Mouse (Mus musculus) midbrain, embryonic 14.5 days (tissue): ENCODE data around the gene Tex44. TPM values are rescaled to one million over a fixed set of nuclear protein-coding genes. Genes with fewer than 3 reads are reported as not detected.

ENCODE experiments used
- ATAC-seq: fragments of 200-750 bp; cut with Nextera tagmentation; 2 replicates; pipeline ENCODE4 v1.8.0; 2017; ENCODE audit warnings: moderate number of reproducible peaks, moderate library complexity; ENCODE audit not compliant: low FRiP score, low TSS enrichment
- DNase-seq: peaks from one replicate; pipeline ENCODE4 v3.0.0-alpha.2; 2015
- H3K27ac ChIP-seq: fragments of 300-500 bp; sonication (generic); replicated peaks from 2 replicates; pipeline ENCODE4 v1.5.1; 2014; ENCODE audit warnings: mild to moderate bottlenecking, low read depth, low read length, moderate library complexity
- H3K27me3 ChIP-seq: fragments of 300-500 bp; sonication (generic); 2 replicates; pipeline ENCODE4 v1.6.1; 2014; ENCODE audit warnings: low read length, control low read depth, mixed read lengths; ENCODE audit not compliant: control insufficient read depth, insufficient read depth
- H3K36me3 ChIP-seq: fragments of 300-500 bp; sonication (generic); 2 replicates; pipeline ENCODE4 v1.6.1; 2014; ENCODE audit warnings: low read length, control low read depth; ENCODE audit not compliant: control insufficient read depth, insufficient read depth
- H3K4me1 ChIP-seq: fragments of 300-500 bp; sonication (generic); 2 replicates; pipeline ENCODE4 v1.6.1; 2014; ENCODE audit warnings: mild to moderate bottlenecking, antibody characterized with exemption, low read length, control low read depth; ENCODE audit not compliant: control insufficient read depth, insufficient read depth
- H3K4me2 ChIP-seq: fragments of 300-500 bp; sonication (generic); 2 replicates; pipeline ENCODE4 v1.6.1; 2014; ENCODE audit warnings: mild to moderate bottlenecking, low read length, moderate library complexity
- H3K4me3 ChIP-seq: fragments of 300-500 bp; sonication (generic); replicated peaks from 2 replicates; pipeline ENCODE4 v1.5.1; 2014; ENCODE audit warnings: low read depth, low read length
- H3K9ac ChIP-seq: fragments of 300-500 bp; sonication (generic); replicated peaks from 2 replicates; pipeline ENCODE4 v1.6.1; 2014; ENCODE audit warnings: mild to moderate bottlenecking, low read length, moderate library complexity
- H3K9me3 ChIP-seq: fragments of 300-500 bp; sonication (generic); 2 replicates; pipeline ENCODE4 v1.6.1; 2016; ENCODE audit warnings: low read length, control low read depth, mixed read lengths; ENCODE audit not compliant: control insufficient read depth
- WGBS: fragments of 180-500 bp; shearing (Covaris S2); extraction: QIAGEN DNeasy Blood & Tissue Kit; methylation state at CpG from one replicate; pipeline ENCODE4 v1.1.7; 2014; 5-methylcytosine and 5-hydroxymethylcytosine counted together
- polyA plus RNA-seq: library from polyadenylated mRNA; unstranded; fragments of >200 nt; fragmentation: Nextera tagmentation; extraction: Ambion mirVana; gene quantifications from 2 replicates; pipeline ENCODE4 v1.2.1, GENCODE M21; 2014

Tex44 gene
- polyA plus RNA-seq, 1 experiment from 2014 or later, result not detected

GRCm38 (mm10) chr1:86395897-86396296, 30.2 kb upstream of the Tex44 start:
- 71% methylated on average over 7 of the region's 7 CpGs for WGBS

DNA sequence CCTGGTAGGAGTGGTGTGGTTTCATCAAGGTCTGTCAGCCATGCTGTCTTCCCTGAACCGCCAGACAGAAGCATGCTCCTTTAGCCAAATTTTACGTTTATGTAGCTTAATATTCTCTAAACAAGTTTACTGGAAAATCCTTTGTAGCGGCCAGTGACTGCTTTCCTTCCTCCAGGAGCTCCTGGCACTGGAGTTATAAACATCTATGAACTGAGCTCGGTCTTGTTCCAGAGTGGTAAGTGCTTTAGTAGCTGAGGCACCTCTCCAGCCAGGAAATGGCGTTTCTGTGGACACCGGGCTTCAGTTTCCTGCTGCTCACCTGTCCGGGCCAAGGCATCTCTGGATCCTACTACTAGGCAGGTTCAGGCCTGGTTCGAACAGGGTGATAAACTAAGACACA, 28.5 kb upstream of the Tex44 start:
- Histone ChIP-seq H3K27ac (no peak overlapping the region), H3K4me3 (no peak overlapping the region), H3K36me3 (no peaks in the 10 kb centered on the region), H3K4me1 (no peaks in the 10 kb centered on the region), H3K4me2 (no peak overlapping the region), H3K9ac (no peak overlapping the region), H3K9me3 (no peaks in the 10 kb centered on the region), H3K27me3 (no peaks in the 10 kb centered on the region)
- WGBS, result 88% methylated on average over 8 of the region's 8 CpGs
- ATAC-seq (no peak), DNase-seq (no peak)

More at GRCm38 (mm10) chr1:86395897-86396296, 30.2 kb upstream of the Tex44 start:
- DNase-seq, result no peak
- ATAC-seq, result no peak
- Histone ChIP-seq H3K4me3 (no peak overlapping the region), H3K9me3 (no peaks in the 10 kb centered on the region), H3K27ac (no peak overlapping the region), H3K4me1 (no peaks in the 10 kb centered on the region), H3K36me3 (no peaks in the 10 kb centered on the region), H3K27me3 (no peaks in the 10 kb centered on the region), H3K9ac (no peak overlapping the region), H3K4me2 (no peak overlapping the region)

DNA sequence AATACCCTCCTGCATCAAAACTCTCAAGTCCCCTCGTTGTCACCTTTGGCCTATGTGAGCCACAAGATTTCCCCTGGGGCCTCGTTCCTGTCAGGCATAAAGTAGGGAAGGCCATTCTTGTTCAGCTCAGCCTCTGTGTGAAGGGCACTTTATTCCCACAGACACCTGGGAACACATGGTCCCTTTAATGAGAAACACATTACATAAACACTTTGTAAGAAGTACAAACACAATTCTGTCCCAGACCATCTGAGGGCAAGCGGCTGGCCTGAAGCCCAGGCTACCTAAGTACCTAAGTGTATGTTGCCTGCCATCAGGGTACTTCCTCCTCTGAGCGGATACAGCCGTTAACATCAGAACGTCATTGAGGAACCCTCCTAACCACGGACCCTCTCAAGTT, 27.9 kb upstream of the Tex44 start:
- ATAC-seq, result no peak
- Histone ChIP-seq H3K4me1 (no peaks in the 10 kb centered on the region), H3K27me3 (no peaks in the 10 kb centered on the region), H3K9ac (no peak overlapping the region), H3K4me2 (no peak overlapping the region), H3K36me3 (no peaks in the 10 kb centered on the region), H3K9me3 (no peaks in the 10 kb centered on the region), H3K27ac (no peak overlapping the region), H3K4me3 (no peak overlapping the region)
- 77% methylated on average over 7 of the region's 7 CpGs for WGBS
- DNase-seq, result no peak

DNA sequence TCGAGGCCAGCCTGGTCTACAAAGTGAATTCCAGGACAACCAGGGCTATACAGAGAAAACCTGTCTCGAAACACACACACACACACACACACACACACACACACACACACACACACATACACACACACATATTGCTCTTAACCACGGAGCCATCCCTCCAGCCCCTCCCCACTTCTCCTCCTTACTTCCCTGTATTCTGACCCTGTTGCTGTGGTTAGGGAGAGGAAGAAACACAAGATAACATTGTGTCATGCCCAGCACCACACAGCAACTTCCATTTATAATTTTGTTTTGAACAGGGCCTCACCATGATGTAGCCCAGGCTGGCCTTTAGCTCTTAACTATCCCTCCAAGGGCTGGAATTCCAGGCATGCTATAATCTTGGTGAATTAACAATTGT, 26.8 kb upstream of the Tex44 start:
- no peaks in the 10 kb centered on the region for H3K9me3 ChIP-seq
- DNase-seq, result no peak
- H3K9ac ChIP-seq, result no peak overlapping the region
- no peaks in the 10 kb centered on the region for H3K27me3 ChIP-seq
- ATAC-seq, result no peak
- WGBS, result 87% methylated on average over 3 of the region's 3 CpGs
- no peaks in the 10 kb centered on the region for H3K4me1 ChIP-seq
- H3K4me3 ChIP-seq, result no peak overlapping the region
- no peaks in the 10 kb centered on the region for H3K36me3 ChIP-seq
- H3K4me2 ChIP-seq, result no peak overlapping the region
- H3K27ac ChIP-seq, result no peak overlapping the region

DNA sequence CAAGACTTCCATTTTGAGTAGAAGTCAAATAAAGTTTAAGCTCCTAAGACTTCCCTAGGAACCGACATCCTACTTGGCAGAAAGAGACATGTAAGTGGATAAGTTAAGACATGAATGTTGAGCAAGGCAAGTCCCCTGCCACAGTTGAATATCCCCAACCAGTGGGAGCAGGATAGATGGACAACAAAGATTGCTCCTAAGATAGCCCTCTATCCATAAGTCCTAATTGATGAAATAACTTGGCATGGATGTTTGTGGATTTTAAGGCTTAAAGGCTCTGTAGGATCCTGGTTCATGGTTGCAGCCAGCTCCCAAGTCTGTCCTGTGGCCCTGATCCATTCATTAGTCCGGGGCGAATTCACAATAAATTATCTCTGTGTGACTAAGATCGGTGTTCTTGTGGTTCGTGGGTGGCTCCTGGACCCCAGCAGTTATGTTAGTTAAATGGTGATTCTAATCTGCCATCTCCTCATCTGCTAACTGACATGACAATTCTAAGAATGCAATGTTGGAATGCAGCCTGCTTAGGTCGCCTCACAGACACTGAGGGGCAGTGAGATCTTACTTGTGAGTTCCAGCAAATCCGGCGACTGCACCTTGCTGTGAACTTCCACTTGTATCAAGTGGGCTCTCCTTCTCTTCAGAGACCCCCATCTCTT, 25.9 kb upstream of the Tex44 start:
- Histone ChIP-seq H3K27ac (no peak overlapping the region), H3K36me3 (no peaks in the 10 kb centered on the region), H3K9ac (no peak overlapping the region), H3K4me1 (no peaks in the 10 kb centered on the region), H3K4me3 (no peak overlapping the region), H3K27me3 (no peaks in the 10 kb centered on the region), H3K9me3 (no peaks in the 10 kb centered on the region), H3K4me2 (no peak overlapping the region)
- 82% methylated on average over 8 of the region's 8 CpGs for WGBS
- no peak for DNase-seq
- ATAC-seq, result no peak

- no peaks in the 10 kb centered on the region for H3K9me3 ChIP-seq
- no peaks in the 10 kb centered on the region for H3K4me1 ChIP-seq
- ATAC-seq (no peak), DNase-seq (no peak)
- H3K27me3 ChIP-seq, result no peaks in the 10 kb centered on the region
- no peak overlapping the region for H3K9ac ChIP-seq
- H3K27ac ChIP-seq, result no peak overlapping the region
- no peaks in the 10 kb centered on the region for H3K36me3 ChIP-seq
- 59% methylated on average over 5 of the region's 5 CpGs for WGBS
- H3K4me2 ChIP-seq, result no peak overlapping the region
- no peak overlapping the region for H3K4me3 ChIP-seq
Observed at GRCm38 (mm10) chr1:86404834-86405233, 21.3 kb upstream of the Tex44 start.

DNA sequence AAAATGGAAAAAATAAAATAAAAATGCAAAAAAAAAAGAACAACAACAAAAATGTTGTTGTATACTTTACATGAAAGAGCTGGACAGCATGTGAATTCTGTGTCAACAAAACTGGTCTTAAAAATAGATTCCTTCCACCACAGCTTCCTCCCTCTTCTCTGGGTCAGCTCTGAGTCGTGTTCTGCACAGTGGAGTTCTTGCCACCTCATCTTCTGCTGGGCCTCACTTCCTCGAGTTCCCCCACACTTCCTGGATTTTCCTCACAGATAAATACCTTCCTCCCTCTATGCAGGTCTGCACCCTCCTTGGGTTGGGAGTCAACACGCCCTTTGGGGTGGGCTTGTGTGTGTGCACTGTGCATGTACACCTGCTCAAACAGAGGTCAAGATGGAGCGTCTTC, 19.8 kb upstream of the Tex44 start:
- no peak overlapping the region for H3K9ac ChIP-seq
- H3K36me3 ChIP-seq, result no peaks in the 10 kb centered on the region
- no peak overlapping the region for H3K4me2 ChIP-seq
- no peaks in the 10 kb centered on the region for H3K9me3 ChIP-seq
- WGBS, result 85% methylated on average over 4 of the region's 4 CpGs
- H3K4me1 ChIP-seq, result no peaks in the 10 kb centered on the region
- DNase-seq (no peak), ATAC-seq (no peak)
- H3K4me3 ChIP-seq, result no peak overlapping the region
- no peak overlapping the region for H3K27ac ChIP-seq
- no peaks in the 10 kb centered on the region for H3K27me3 ChIP-seq

DNA sequence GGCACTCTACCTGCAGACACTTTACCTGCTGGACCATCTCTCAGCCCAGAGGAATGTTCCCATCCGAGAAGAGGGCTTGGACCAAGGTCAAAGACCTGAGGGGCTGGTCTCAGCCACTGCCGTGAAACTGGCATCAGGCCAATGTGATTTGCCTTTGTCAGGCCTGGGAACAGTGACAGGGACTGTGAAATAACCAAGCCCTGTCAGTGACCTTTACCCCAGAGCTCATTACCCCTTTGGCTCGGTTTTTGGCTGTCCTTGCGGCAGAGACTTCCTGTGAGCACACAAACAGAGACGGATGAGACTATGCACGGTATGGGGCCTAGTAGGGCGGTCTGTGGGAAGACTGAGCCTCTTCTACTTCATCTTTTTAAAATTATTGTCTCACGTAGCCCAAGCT, 19.2 kb upstream of the Tex44 start:
- 76% methylated on average over 8 of the region's 8 CpGs for WGBS
- Histone ChIP-seq H3K4me1 (no peaks in the 10 kb centered on the region), H3K4me2 (no peak overlapping the region), H3K27ac (no peak overlapping the region), H3K9me3 (no peaks in the 10 kb centered on the region), H3K27me3 (no peaks in the 10 kb centered on the region), H3K4me3 (no peak overlapping the region), H3K36me3 (no peaks in the 10 kb centered on the region), H3K9ac (no peak overlapping the region)
- DNase-seq (no peak), ATAC-seq (no peak)

DNA sequence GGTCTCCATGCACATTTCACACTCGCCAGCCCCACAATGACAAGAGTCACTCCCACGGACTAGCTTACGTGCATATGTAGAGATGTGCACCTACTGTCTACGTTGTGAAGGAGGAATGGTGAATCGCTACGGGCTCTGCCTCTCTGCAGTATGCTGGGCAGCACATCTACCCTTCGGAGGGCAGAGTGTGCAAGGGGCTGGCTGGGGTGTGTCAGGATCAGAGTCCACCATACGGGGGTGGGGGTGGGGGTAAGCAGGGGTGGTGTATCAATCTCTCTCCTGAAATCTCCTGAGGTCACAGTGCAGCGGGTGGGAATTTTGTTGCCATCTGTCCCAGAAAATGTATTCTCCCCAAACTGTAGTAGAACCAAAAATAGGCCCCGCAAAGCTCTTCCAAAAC, 17.6 kb upstream of the Tex44 start:
- no peaks in the 10 kb centered on the region for H3K4me1 ChIP-seq
- ATAC-seq, result no peak
- WGBS, result 75% methylated on average over 10 of the region's 10 CpGs
- DNase-seq, result no peak
- no peaks in the 10 kb centered on the region for H3K27me3 ChIP-seq
- no peak overlapping the region for H3K4me2 ChIP-seq
- H3K27ac ChIP-seq, result no peak overlapping the region
- no peaks in the 10 kb centered on the region for H3K36me3 ChIP-seq
- H3K9ac ChIP-seq, result no peak overlapping the region
- H3K9me3 ChIP-seq, result no peaks in the 10 kb centered on the region
- no peak overlapping the region for H3K4me3 ChIP-seq
